Mouse (Mus musculus) spleen, adult 18-20 months (tissue): ENCODE measurements around the gene Nkain2.

Experiments
- DNase-seq, 2 experiments: peaks; one replicate each; pipeline ENCODE4 v3.0.0; 2022; ENCODE audit warnings: mixed read lengths in 2 of 2

Nkain2 gene

GRCm38 (mm10) chr10:32576559-32577275 lies 313.5 kb downstream of the Nkain2 start:
- no peak for DNase-seq

GRCm38 (mm10) chr10:32557673-32558072 lies 332.6 kb downstream of the Nkain2 start:
- no peak for DNase-seq

DNA sequence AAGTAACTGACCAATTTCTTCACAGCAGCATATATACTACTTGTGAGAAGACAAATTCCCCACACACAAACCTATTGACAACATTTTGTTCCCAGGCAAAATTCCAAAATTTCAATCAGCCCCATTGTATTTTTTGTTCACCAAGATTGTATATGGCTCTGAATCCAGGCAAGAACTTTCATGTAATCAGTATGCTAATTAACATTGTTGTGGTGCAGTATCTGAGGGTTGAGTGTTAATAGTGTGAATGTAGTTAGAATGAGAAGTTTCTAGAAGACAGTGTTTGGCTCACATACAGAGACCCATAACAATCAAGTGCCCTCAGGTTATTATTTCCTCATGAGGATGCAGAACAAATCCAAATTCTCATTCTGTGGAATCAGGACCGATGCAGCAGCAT lies 354.2 kb downstream of the Nkain2 start:
- no peak for DNase-seq

DNA sequence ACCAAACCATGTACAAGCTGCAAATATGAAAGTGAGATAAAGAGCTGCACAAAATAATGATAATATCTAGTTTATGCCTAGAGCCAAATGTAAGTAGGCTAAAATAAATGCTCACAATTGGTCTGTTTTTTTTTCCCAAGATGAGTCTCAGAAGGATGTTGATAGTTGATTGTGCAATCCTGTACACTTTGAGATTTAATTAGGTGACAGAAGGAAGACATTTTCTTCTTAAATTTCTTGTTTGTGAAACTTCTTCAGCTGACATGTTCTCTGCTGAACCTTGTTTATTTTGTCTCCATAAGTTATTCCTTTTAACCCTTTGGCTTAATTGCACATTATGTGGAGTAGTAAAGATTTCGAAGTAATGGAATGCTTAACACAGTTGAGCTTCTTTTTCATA lies 379.4 kb downstream of the Nkain2 start:
- no peak for DNase-seq

- no peak for DNase-seq
Observed at GRCm38 (mm10) chr10:32494591-32495182, 395.6 kb downstream of the Nkain2 start.

GRCm38 (mm10) chr10:32493600-32493999 lies 396.7 kb downstream of the Nkain2 start:
- no peak for DNase-seq

DNA sequence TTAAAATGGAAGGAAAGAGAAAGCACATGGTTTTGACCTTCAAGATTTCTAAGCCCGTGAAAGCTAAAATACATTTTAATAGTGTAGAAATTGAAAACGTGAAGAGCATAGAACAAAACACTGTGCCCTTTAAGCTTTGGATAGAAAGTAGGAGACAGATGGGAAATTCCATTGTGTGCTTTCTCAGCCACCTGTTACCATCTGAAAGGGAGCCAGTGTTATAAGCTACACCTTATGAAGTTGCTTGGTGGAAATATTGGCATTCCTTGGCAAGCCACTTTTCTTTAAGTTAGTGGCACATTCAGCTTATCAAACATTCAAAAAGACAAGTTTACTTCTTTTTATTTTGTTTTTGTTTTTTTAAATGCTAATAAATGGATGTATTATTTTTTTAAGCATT lies 427.5 kb downstream of the Nkain2 start:
- DNase-seq: no peak

GRCm38 (mm10) chr10:32439932-32440519 lies 450.2 kb downstream of the Nkain2 start:
- no peak for DNase-seq

- DNase-seq: no peak
Observed at GRCm38 (mm10) chr10:32414228-32414627, 476.0 kb downstream of the Nkain2 start.

GRCm38 (mm10) chr10:32411331-32411730 lies 478.9 kb downstream of the Nkain2 start:
- DNase-seq: no peak

DNA sequence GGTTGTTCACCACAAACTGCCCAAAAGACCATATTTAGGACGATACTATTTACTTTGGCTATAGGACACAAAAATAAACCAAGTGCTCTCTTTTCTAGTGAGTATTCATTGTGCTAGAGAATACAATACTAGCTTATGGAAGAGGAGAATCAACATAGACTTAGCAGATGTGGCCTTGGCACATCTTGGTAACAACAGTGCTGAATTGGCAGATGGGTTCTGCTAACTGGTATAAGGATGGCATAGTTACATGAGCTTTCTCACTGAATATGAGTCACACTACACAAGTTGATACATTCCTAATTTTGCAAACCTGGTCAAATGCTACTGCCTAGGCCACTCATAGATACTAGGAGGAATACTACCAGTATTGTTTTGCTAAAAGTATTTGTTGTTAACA lies 489.3 kb downstream of the Nkain2 start:
- no peak for DNase-seq

DNA sequence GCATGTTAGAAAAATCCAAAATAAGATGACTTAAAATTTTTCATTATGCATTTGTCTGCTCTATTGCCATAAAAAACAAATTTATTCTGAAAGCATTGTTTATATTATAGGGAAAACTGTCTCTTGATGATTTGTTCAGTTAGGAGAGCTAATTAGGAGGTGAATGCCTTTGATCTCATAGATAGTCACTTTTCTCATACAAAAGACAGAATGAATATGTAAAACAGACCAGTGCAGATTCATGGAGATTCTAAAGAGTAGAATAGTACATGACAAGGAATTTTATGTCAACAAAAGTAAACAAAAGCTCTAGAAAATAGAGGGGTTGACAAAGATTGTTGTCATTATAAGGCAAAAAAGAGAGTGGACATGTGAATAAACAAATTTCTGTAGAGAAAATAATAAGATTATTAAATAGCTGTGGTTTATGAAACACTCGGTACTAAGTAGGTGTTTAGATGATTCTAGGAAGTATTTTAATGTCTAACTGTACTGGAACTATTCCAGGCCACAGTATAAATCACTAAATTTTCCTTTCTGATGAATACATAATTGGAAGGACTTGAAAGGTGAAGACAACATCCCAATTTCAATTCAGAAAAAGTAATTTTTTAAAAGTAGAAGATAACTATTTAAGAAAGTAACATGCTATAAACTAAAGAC lies 496.3 kb downstream of the Nkain2 start:
- DNase-seq: no peak

GRCm38 (mm10) chr10:32393326-32393725 lies 496.9 kb downstream of the Nkain2 start:
- DNase-seq: no peak

- DNase-seq: no peak
Observed at GRCm38 (mm10) chr10:32312754-32313153, 577.5 kb downstream of the Nkain2 start.

GRCm38 (mm10) chr10:32301024-32301597 lies 589.2 kb downstream of the Nkain2 start:
- DNase-seq: no peak

- DNase-seq: no peak
Observed at GRCm38 (mm10) chr10:32290487-32290886, 599.8 kb downstream of the Nkain2 start.

- no peak for DNase-seq
Observed at GRCm38 (mm10) chr10:32283690-32284089, 606.6 kb downstream of the Nkain2 start.

GRCm38 (mm10) chr10:32243266-32243882 lies 646.9 kb downstream of the Nkain2 start:
- no peak for DNase-seq

GRCm38 (mm10) chr10:32241168-32241567 lies 649.1 kb downstream of the Nkain2 start:
- no peak for DNase-seq

GRCm38 (mm10) chr10:32182951-32183350 lies 707.3 kb downstream of the Nkain2 start:
- no peak for DNase-seq

- no peak for DNase-seq
Observed at GRCm38 (mm10) chr10:32091354-32091753, 798.9 kb downstream of the Nkain2 start.

- no peak for DNase-seq
Observed at GRCm38 (mm10) chr10:32060396-32060795, 829.9 kb downstream of the Nkain2 start.

- no peak for DNase-seq
Observed at GRCm38 (mm10) chr10:32058251-32058650, 832.0 kb downstream of the Nkain2 start.
